ENCODE assay signal across 8 mouse cellular contexts in the genomic region with DNA sequence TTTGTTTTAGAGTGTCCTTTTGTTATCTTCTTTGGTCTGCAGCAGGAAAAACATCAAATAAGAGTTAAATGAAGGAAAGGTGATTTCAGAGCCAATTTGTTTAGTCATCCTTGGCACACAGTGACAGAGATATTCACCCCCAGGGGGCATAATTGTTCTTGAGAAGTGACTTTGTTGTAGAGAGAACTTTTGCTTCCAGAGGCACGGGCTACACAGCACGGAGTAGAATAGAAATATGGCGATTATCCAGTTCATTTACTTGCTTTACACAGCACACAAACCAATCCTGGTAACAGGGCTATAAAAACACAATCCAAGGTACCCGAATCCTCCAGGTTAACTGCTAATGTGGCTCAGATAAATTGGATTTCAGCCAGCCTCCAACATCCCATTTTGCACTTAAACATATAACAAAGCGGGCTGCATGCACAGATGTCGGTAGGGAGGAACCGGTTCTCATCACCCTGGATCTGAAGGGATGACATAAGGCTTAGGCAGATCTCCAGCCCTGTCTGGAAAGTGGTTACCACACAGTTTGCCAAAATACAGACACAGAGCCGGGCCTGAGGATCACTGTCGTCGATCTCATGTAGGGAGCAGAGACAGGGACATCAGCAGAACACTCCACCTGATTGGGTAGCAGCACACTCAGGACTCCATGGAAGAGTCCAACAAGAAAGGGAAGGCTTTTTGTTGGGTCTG.
A peak's percentile ranks its signal among the peaks of the same experiment; 100 is the strongest.
DNase-seq lines count a peak whose midpoint lies in the region; ATAC-seq and TF ChIP-seq lines count a peak whose summit lies in the region.

No protein-coding gene starts in this region.

- H3K27ac ChIP-seq in left cerebral cortex, adult 2 months: no peak overlapping the region
- no peak overlapping the region for H3K27ac ChIP-seq in liver, postnatal 0 days (ENCODE audit: low read depth)
- no peak overlapping the region for H3K27ac ChIP-seq in hindbrain, embryonic 14.5 days

- no peak overlapping the region for H3K4me3 ChIP-seq in left cerebral cortex, adult 2 months
- H3K4me3 ChIP-seq in liver, postnatal 0 days (ENCODE audit: low read depth, low read length): no peak overlapping the region
- no peak overlapping the region for H3K4me3 ChIP-seq in hindbrain, embryonic 14.5 days (replicated peaks; ENCODE audit: low read length)

- ATAC-seq in liver, postnatal 0 days: no peak
- no peak for ATAC-seq in hindbrain, embryonic 14.5 days (ENCODE audit: low FRiP score)

- WGBS in liver, postnatal 0 days (ENCODE audit: insufficient replicate concordance): 75% methylated on average over 10 of the region's 10 CpGs
- 71% methylated on average over 10 of the region's 10 CpGs for WGBS in hindbrain, embryonic 14.5 days

- no peak overlapping the region for H3K4me2 ChIP-seq in liver, postnatal 0 days (ENCODE audit: low read depth, low read length)
- H3K4me2 ChIP-seq in hindbrain, embryonic 14.5 days (replicated peaks): no peak overlapping the region

- no peak overlapping the region for H3K9ac ChIP-seq in liver, postnatal 0 days (replicated peaks)
- H3K9ac ChIP-seq in hindbrain, embryonic 14.5 days: no peak overlapping the region

- H3K9me3 ChIP-seq in liver, postnatal 0 days (ENCODE audit: low read length): no peaks in the 10 kb centered on the region
- no peaks in the 10 kb centered on the region for H3K9me3 ChIP-seq in hindbrain, embryonic 14.5 days (ENCODE audit: control insufficient read depth, low read length)

- no peaks in the 10 kb centered on the region for H3K4me1 ChIP-seq in liver, postnatal 0 days (ENCODE audit: insufficient read depth)
- H3K4me1 ChIP-seq in hindbrain, embryonic 14.5 days (replicated peaks; ENCODE audit: control insufficient read depth, insufficient read depth, low read length): 0 out of 2 replicates have a peak, but pooled peaks cover 3% of the 10 kb centered on the region

- no peak for DNase-seq in left cerebral cortex, adult 2 months (ENCODE audit: extremely low spot score in 1 of 2, low spot score in 2 of 2)
- no peak for DNase-seq in left cerebral cortex, postnatal 36 days (ENCODE audit: low spot score in 2 of 2)
- DNase-seq in cerebellum, adult 9-10 months: peak; percentile 63
- peak; percentile 23 for DNase-seq in gonadal fat pad, adult 2 months (ENCODE audit: low read depth)
- DNase-seq in lung, postnatal 36 days: peak; percentile 60
- DNase-seq in natural killer cell, adult 2 months (ENCODE audit: low spot score in 2 of 2): no peak
- no peak for DNase-seq in liver, postnatal 0 days
- no peak for DNase-seq in hindbrain, embryonic 14.5 days (ENCODE audit: low spot score)

- peak; percentile 16 for TF ChIP-seq CTCF in left cerebral cortex, adult 2 months (IDR thresholded peaks at IDR 0.05)
- no peak for TF ChIP-seq CTCF in liver, postnatal 0 days (IDR thresholded peaks at IDR 0.05; ENCODE audit: low read depth)

- H3K36me3 ChIP-seq in liver, postnatal 0 days (replicated peaks; ENCODE audit: insufficient read depth, low read length): no peaks in the 10 kb centered on the region
- H3K36me3 ChIP-seq in hindbrain, embryonic 14.5 days (replicated peaks; ENCODE audit: control insufficient read depth, insufficient read depth): no peaks in the 10 kb centered on the region

- TF ChIP-seq EP300 in liver, postnatal 0 days (IDR thresholded peaks at IDR 0.05; ENCODE audit: low read depth): no peak

- H3K27me3 ChIP-seq in liver, postnatal 0 days (ENCODE audit: insufficient read depth, low read length): no peaks in the 10 kb centered on the region
- H3K27me3 ChIP-seq in hindbrain, embryonic 14.5 days (ENCODE audit: control insufficient read depth, insufficient read depth, low read length): no peaks in the 10 kb centered on the region

- intact Hi-C loops in left cerebral cortex, adult 2 months (cut with DNase I): no loop called here
- intact Hi-C loops in left cerebral cortex, postnatal 36 days (cut with DNase I): no loop called here

Comparison
In these comparisons a context has a peak if more than half of its experiments do, and no peak if none do; other contexts are left out.
1. DNase-seq: peak in cerebellum, adult 9-10 months (single experiment), gonadal fat pad, adult 2 months (single experiment) and lung, postnatal 36 days (single experiment); none in left cerebral cortex, adult 2 months (0 of 2), left cerebral cortex, postnatal 36 days (0 of 2), natural killer cell, adult 2 months (0 of 2), liver, postnatal 0 days (single experiment) and hindbrain, embryonic 14.5 days (single experiment).